Mouse (Mus musculus) testis, adult 2 months (tissue): ENCODE results near the gene Abca12.

Experiments used
- CTCF ChIP-seq: fragments of 200-500 bp; IDR thresholded peaks from 2 replicates; pipeline ENCODE4 v1.5.1; 2012; ENCODE audit warnings: low read depth, mild to moderate bottlenecking, inconsistent platforms, low read length, moderate library complexity; ENCODE audit not compliant: control insufficient read depth, insufficient read depth, insufficient replicate concordance
- POLR2A ChIP-seq: fragments of 200-500 bp; IDR thresholded peaks from 2 replicates; pipeline ENCODE4 v1.6.1; 2012; ENCODE audit warnings: low read depth, mild to moderate bottlenecking, inconsistent platforms, low read length, moderate library complexity; ENCODE audit not compliant: control insufficient read depth

- no peak for TF ChIP-seq POLR2A
- TF ChIP-seq CTCF, result no peak
Measured at GRCm38 (mm10) chr1:71231211-71231610, 183.5 kb downstream of the Abca12 start.
